Mouse (Mus musculus) lung, postnatal 0 days (tissue): ENCODE data around the gene Gm3417. TPM values are rescaled to one million over a fixed set of nuclear protein-coding genes. Genes with fewer than 3 reads are reported as not detected.
"Not testable (repeated sequence)": the region's sequence is repeated elsewhere in the genome, so short reads cannot be mapped to it uniquely, and the experiment has no call there.

Experiments used
- ATAC-seq: fragments of 200-750 bp; cut with Nextera tagmentation; 2 replicates; pipeline ENCODE4 v1.8.0; 2017; ENCODE audit warnings: moderate library complexity
- DNase-seq: peaks from one replicate; pipeline ENCODE4 v3.0.0-alpha.2; 2016; ENCODE audit warnings: low spot score
- H3K27ac ChIP-seq: fragments of 300-500 bp; sonication (generic); 2 replicates; pipeline ENCODE4 v1.5.1; 2014; ENCODE audit warnings: antibody characterized with exemption, mild to moderate bottlenecking, low read length, mixed read lengths
- H3K27me3 ChIP-seq: fragments of 300-500 bp; sonication (generic); replicated peaks from 2 replicates; pipeline ENCODE4 v1.6.1; 2014; ENCODE audit warnings: low read length, mixed read lengths; ENCODE audit not compliant: insufficient read depth
- H3K36me3 ChIP-seq: fragments of 300-500 bp; sonication (generic); 2 replicates; pipeline ENCODE4 v1.6.1; 2014; ENCODE audit warnings: low read length, mixed read lengths; ENCODE audit not compliant: insufficient read depth
- H3K4me1 ChIP-seq: fragments of 300-500 bp; sonication (generic); 2 replicates; pipeline ENCODE4 v1.6.1; 2014; ENCODE audit warnings: antibody characterized with exemption, low read depth, low read length, mixed read lengths; ENCODE audit not compliant: insufficient read depth
- H3K4me2 ChIP-seq: fragments of 300-500 bp; sonication (generic); replicated peaks from 2 replicates; pipeline ENCODE4 v1.6.1; 2014; ENCODE audit warnings: low read depth, mild to moderate bottlenecking, low read length, moderate library complexity, mixed read lengths
- H3K4me3 ChIP-seq: fragments of 300-500 bp; sonication (generic); 2 replicates; pipeline ENCODE4 v1.5.1; 2014; ENCODE audit warnings: low read depth, low read length
- H3K9ac ChIP-seq: fragments of 300-500 bp; sonication (generic); replicated peaks from 2 replicates; pipeline ENCODE4 v1.6.1; 2014; ENCODE audit warnings: low read depth, mild to moderate bottlenecking
- H3K9me3 ChIP-seq: fragments of 300-500 bp; sonication (generic); 2 replicates; pipeline ENCODE4 v1.6.1; 2016; ENCODE audit warnings: low read length, mixed read lengths
- WGBS: fragments of 180-500 bp; shearing (Covaris S2); extraction: QIAGEN DNeasy Blood & Tissue Kit; methylation state at CpG from one replicate; pipeline ENCODE4 v1.1.7; 2014; 5-methylcytosine and 5-hydroxymethylcytosine counted together
- polyA plus RNA-seq: library from polyadenylated mRNA; unstranded; fragments of >200 nt; fragmentation: Nextera tagmentation; extraction: Ambion mirVana; gene quantifications from 2 replicates; pipeline ENCODE4 v1.2.1, GENCODE M21; 2015

Gm3417 gene
- polyA plus RNA-seq, 1 experiment from 2014 or later, result 0.39 TPM

GRCm38 (mm10) chr17:14994140-14994539 lies 15.6 kb upstream of the Gm3417 start:
- not testable (repeated sequence) for H3K4me2 ChIP-seq, H3K4me1 ChIP-seq, H3K36me3 ChIP-seq, H3K27ac ChIP-seq, H3K27me3 ChIP-seq, H3K9me3 ChIP-seq, DNase-seq, ATAC-seq, H3K4me3 ChIP-seq, H3K9ac ChIP-seq
- no CpG with 5 or more reads among the region's 5 CpGs for WGBS

GRCm38 (mm10) chr17:14993139-14993832 lies 14.7 kb upstream of the Gm3417 start:
- not testable (repeated sequence) for H3K9me3 ChIP-seq, H3K4me2 ChIP-seq, H3K4me3 ChIP-seq, DNase-seq, H3K27me3 ChIP-seq, H3K4me1 ChIP-seq, H3K9ac ChIP-seq, H3K36me3 ChIP-seq, H3K27ac ChIP-seq
- ATAC-seq, result peak; percentile 59
- whole genome bisulfite sequencing, result no CpG with 5 or more reads among the region's 47 CpGs

- ATAC-seq, result peak; percentile 83
- not testable (repeated sequence) for DNase-seq, H3K27ac ChIP-seq, H3K9me3 ChIP-seq, H3K4me1 ChIP-seq, H3K4me3 ChIP-seq, H3K36me3 ChIP-seq, H3K9ac ChIP-seq, H3K4me2 ChIP-seq, H3K27me3 ChIP-seq
- WGBS, result no CpG with 5 or more reads among the region's 98 CpGs
Observed at GRCm38 (mm10) chr17:14992522-14993138, 14.0 kb upstream of the Gm3417 start.

- H3K4me2 ChIP-seq, DNase-seq, ATAC-seq, H3K9me3 ChIP-seq, H3K4me3 ChIP-seq, H3K9ac ChIP-seq, H3K27me3 ChIP-seq, H3K27ac ChIP-seq, H3K4me1 ChIP-seq, H3K36me3 ChIP-seq: not testable (repeated sequence)
- 73% methylated on average over 4 of the region's 5 CpGs for WGBS
Observed at GRCm38 (mm10) chr17:14990116-14990702, 11.6 kb upstream of the Gm3417 start.

DNA sequence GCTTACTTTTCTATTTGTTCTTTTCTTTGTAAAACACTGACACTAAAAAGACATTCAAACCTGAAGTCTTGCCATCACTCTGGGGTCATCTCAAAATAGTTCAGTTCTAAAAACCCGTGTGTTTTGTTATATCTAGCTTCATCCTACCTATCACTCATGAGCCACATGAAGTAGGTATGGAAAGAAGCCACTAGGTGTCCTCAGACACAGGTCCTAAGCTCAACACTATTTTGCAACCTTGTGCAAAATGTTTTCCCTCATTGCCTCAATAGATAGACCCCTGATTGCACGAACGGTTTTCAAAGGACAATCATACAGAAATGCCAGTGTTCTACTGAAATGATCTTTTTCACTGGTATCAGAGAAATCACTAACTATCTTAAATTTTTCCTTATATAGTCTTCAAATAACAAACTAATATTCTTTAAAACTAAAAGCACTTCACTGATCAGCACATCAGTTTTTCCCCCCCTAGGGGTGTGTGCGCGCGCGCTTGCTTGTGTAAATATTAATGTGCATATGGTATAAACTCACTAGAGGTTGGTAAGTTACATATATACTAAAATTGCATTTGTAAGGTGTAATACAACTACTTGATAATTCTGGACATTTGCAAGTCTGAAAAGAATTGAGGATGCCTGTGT lies 750 bp downstream of the Gm3417 start:
- not testable (repeated sequence) for H3K4me1 ChIP-seq, ATAC-seq, H3K9me3 ChIP-seq, H3K27me3 ChIP-seq, H3K4me3 ChIP-seq, H3K36me3 ChIP-seq, H3K27ac ChIP-seq, DNase-seq, H3K9ac ChIP-seq, H3K4me2 ChIP-seq
- WGBS, result under 1% methylated on average over 4 of the region's 7 CpGs

- WGBS, result no CpG with 5 or more reads among the region's 6 CpGs
- not testable (repeated sequence) for H3K9ac ChIP-seq, ATAC-seq, H3K9me3 ChIP-seq, H3K4me2 ChIP-seq, H3K27ac ChIP-seq, H3K36me3 ChIP-seq, H3K4me3 ChIP-seq, DNase-seq, H3K4me1 ChIP-seq, H3K27me3 ChIP-seq
Observed at GRCm38 (mm10) chr17:14968373-14968913, 10.1 kb downstream of the Gm3417 start.

DNA sequence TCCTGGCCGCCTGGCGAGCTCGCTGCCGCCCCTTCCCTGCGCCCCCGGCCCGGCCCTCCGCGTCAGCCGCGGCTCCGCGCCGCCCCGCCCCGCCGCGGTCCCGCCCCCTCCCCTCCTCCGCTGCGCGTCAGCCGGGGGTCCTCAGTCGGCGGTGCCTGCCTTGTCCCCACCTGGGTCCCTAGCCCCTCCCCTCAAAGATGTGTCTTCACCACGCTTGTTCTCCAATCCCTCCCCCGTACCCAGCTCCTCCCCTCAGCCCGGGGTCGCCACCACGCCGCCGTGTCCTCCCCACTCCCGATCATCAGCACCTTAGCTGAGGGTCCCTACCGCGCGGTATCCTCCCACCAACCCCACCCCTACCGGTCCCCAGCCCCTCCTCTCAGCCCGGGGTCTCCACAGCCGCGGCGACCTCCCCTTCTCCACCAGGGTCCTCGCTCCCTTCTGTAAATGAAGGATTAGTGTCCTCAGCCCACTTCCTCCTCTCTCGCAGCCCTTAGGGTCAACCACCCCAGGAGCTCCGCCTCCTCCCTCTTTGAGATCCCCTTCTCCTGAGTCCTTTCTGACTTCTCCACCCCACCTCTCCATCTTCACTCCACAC lies 16.9 kb downstream of the Gm3417 start:
- not testable (repeated sequence) for DNase-seq, H3K27ac ChIP-seq, H3K9ac ChIP-seq, H3K4me1 ChIP-seq, H3K36me3 ChIP-seq, H3K27me3 ChIP-seq, H3K4me2 ChIP-seq, H3K9me3 ChIP-seq, H3K4me3 ChIP-seq
- no CpG with 5 or more reads among the region's 44 CpGs for WGBS
- ATAC-seq, result peak; percentile 77

DNA sequence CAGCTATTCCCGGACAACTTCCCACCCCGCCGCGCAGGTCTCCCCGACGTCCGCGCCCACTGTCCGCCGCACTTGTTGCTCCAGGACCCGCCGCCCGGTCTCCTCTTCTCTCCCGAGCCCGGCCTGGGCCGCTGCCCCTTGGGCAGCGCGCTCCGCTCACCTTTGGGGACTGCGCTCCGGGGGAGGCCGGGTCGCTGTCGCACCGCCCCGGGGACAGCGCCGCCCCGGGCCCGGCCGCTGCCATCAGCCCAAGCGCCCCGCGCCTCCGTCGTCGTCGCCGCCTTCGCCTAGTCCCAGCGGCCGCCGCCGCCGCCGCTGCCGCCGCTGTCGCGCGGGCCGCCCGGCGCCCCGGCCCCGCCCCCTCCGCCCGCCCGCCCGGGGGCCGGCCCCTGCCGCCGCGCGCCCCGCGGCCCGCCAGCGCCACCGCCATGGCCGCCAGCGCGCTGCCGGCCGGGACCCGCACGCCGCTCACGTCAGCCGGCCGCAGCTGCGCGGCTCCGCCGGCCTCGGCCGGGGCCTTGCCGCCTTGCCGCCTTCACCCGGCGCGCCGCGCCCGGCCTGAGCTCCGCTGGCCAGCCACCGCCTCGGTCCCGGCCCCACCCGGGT lies 17.5 kb downstream of the Gm3417 start, which contains the start of gene Phf10:
Phf10 (minus strand) TSS at position 323 of the 606 bp plus-strand sequence.
- not testable (repeated sequence) for H3K9me3 ChIP-seq, H3K4me1 ChIP-seq, H3K36me3 ChIP-seq, H3K27me3 ChIP-seq
- Histone ChIP-seq H3K4me2 (peak within 1 kb of the TSS; percentile 80), H3K9ac (peak within 1 kb of the TSS; percentile 57), H3K4me3 (peak within 1 kb of the TSS; percentile 63), H3K27ac (peak within 1 kb of the TSS; percentile 77)
- WGBS, result under 1% methylated on average over 31 of the region's 100 CpGs
- peak; percentile 88 for ATAC-seq
- peak; percentile 36 for DNase-seq
